Mouse (Mus musculus): ENCODE measurements around the gene Cenpw. TPM values are rescaled to one million over a fixed set of nuclear protein-coding genes. Genes with fewer than 3 reads are reported as not detected.
A peak's percentile ranks its signal among the peaks of the same experiment; 100 is the strongest.

The Cenpw gene
- total RNA-seq (2021): 1 to 10 TPM; 6.4 to 8.2 TPM
- long read RNA-seq, experiment 1, transcript Cenpw-201 (3 exons, 1,532 nt): major isoform, 46 of 46 reads
- long read RNA-seq, experiment 1, partial matches to known transcripts: 0 of 46 reads
- long read RNA-seq, experiment 1, other reads (novel, unspliced or antisense): 0 of 46 reads
- long read RNA-seq, experiment 2, transcript Cenpw-201 (3 exons, 1,532 nt): major isoform, 25 of 26 reads
- long read RNA-seq, experiment 2, partial matches to known transcripts: 0 of 26 reads
- long read RNA-seq, experiment 2, other reads (novel, unspliced or antisense): 1 of 26 reads

GRCm38 (mm10) chr10:30199916-30200826 is at the start of gene Cenpw:
Cenpw (minus strand) TSS chr10:30200560.
- peak; percentile 85 to 86 for DNase-seq (ENCODE audit: low spot score in 2 of 2)

DNA sequence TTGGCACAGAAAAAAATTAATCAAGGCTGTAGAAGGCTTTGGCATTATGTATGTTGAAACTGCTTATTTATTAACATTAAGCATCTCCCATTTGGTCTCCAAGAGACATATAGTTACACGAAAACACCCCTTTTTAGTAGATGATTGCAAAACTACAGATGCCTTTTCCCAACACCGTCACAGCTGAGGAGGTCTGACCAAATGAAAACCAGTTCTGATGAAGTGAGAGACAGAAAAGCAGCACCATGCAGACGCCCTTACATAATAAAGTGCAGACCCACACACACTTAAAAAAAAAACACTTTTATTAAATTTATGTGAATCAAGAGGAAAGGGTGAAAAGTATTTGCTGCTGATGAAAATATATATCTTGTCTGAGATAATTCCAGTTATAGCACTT is 49.3 kb upstream of the Cenpw start:
- no peak for DNase-seq (ENCODE audit: low spot score in 2 of 2)

GRCm38 (mm10) chr10:30199501-30199900 is 859 bp downstream of the Cenpw start:
- no peak for DNase-seq (ENCODE audit: low spot score in 2 of 2)

DNA sequence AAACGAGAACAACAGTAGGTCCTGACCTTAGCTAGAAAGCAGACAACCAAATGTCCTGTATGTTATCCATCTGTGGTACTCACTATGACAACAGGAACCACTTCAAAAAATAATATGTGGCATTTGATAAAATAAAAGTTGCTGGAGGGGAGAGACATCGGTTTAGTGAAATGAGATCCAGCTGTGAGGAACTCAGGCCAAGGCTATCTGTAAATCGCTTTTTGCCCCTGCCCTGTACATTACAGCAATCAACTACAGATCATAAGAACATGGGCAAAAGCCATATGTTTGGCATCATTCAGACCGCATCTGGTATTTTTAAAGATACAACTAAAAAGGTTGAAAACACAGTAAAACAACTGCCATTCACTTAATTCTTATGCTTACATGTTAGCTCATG is 32.7 kb downstream of the Cenpw start:
- no peak for DNase-seq (ENCODE audit: low spot score in 2 of 2)
